Mouse (Mus musculus): ENCODE measurements around the gene Prnp.

The Prnp gene

GRCm38 (mm10) chr2:131906846-131907245, 2.9 kb upstream of the Prnp start:
- no peak for DNase-seq (ENCODE audit: extremely low spot score, low spot score)

- DNase-seq (ENCODE audit: extremely low spot score, low spot score): no peak
Measured at GRCm38 (mm10) chr2:131907311-131907710, 2.4 kb upstream of the Prnp start.

GRCm38 (mm10) chr2:131908351-131908861, 1.3 kb upstream of the Prnp start:
- no peak for DNase-seq (ENCODE audit: extremely low spot score, low spot score)

- DNase-seq (ENCODE audit: extremely low spot score, low spot score): no peak
Measured at GRCm38 (mm10) chr2:131908906-131909305, 822 bp upstream of the Prnp start.

- no peak for DNase-seq (ENCODE audit: extremely low spot score, low spot score)
Measured at GRCm38 (mm10) chr2:131910847-131911246, 1.1 kb downstream of the Prnp start.

GRCm38 (mm10) chr2:131911341-131911740, 1.6 kb downstream of the Prnp start:
- no peak for DNase-seq (ENCODE audit: extremely low spot score, low spot score)

- no peak for DNase-seq (ENCODE audit: extremely low spot score, low spot score)
Measured at GRCm38 (mm10) chr2:131912526-131913258, 3.0 kb downstream of the Prnp start.

- no peak for DNase-seq (ENCODE audit: extremely low spot score, low spot score)
Measured at GRCm38 (mm10) chr2:131932275-131932902, 22.7 kb downstream of the Prnp start.

GRCm38 (mm10) chr2:131933013-131933412, 23.3 kb downstream of the Prnp start:
- DNase-seq (ENCODE audit: extremely low spot score, low spot score): no peak

- DNase-seq (ENCODE audit: extremely low spot score, low spot score): no peak
Measured at GRCm38 (mm10) chr2:131933598-131933997, 23.9 kb downstream of the Prnp start.

- no peak for DNase-seq (ENCODE audit: extremely low spot score, low spot score)
Measured at GRCm38 (mm10) chr2:131934243-131934642, 24.5 kb downstream of the Prnp start.

GRCm38 (mm10) chr2:131935390-131936105, 25.8 kb downstream of the Prnp start:
- no peak for DNase-seq (ENCODE audit: extremely low spot score, low spot score)

- DNase-seq (ENCODE audit: extremely low spot score, low spot score): no peak
Measured at GRCm38 (mm10) chr2:131936410-131936809, 26.7 kb downstream of the Prnp start.

GRCm38 (mm10) chr2:131939404-131940111, 29.8 kb downstream of the Prnp start:
- DNase-seq (ENCODE audit: extremely low spot score, low spot score): peak; percentile 42

GRCm38 (mm10) chr2:131940506-131940905, 30.8 kb downstream of the Prnp start:
- no peak for DNase-seq (ENCODE audit: extremely low spot score, low spot score)

- DNase-seq (ENCODE audit: extremely low spot score, low spot score): no peak
Measured at GRCm38 (mm10) chr2:131941501-131941900, 31.8 kb downstream of the Prnp start.

GRCm38 (mm10) chr2:131944370-131944769, 34.6 kb downstream of the Prnp start:
- no peak for DNase-seq (ENCODE audit: extremely low spot score, low spot score)

GRCm38 (mm10) chr2:131945225-131945624, 35.5 kb downstream of the Prnp start:
- no peak for DNase-seq (ENCODE audit: extremely low spot score, low spot score)

GRCm38 (mm10) chr2:131945765-131946164, 36.0 kb downstream of the Prnp start:
- no peak for DNase-seq (ENCODE audit: extremely low spot score, low spot score)

GRCm38 (mm10) chr2:131946351-131946750, 36.6 kb downstream of the Prnp start:
- no peak for DNase-seq (ENCODE audit: extremely low spot score, low spot score)

GRCm38 (mm10) chr2:131948156-131948555, 38.4 kb downstream of the Prnp start:
- no peak for DNase-seq (ENCODE audit: extremely low spot score, low spot score)

All from neural tube, embryonic 10.5 days (tissue).